7 mouse cellular contexts compared by ENCODE assay signal in genomic region chr10:75703504-75703903, GRCm38 (mm10). TPM values are rescaled to one million over a fixed set of nuclear protein-coding genes. Genes with fewer than 3 reads are reported as not detected.
DNase-seq lines count a peak whose midpoint lies in the region; ATAC-seq and TF ChIP-seq lines count a peak whose summit lies in the region.

No protein-coding gene starts in this region.

- DNase-seq in kidney, adult 2 months: no peak
- DNase-seq in brain, embryonic 14.5 days (ENCODE audit: low read depth): peak; percentile 36
- peak; percentile 17 to 24 for DNase-seq in heart, postnatal 36 days
- peak; percentile 60 for DNase-seq in midbrain, postnatal 0 days (ENCODE audit: low spot score)
- DNase-seq in right cerebral cortex, postnatal 14 days: no peak
- DNase-seq in thymus, postnatal 36 days: no peak

- no peak for TF ChIP-seq POLR2A in kidney, adult 2 months (IDR thresholded peaks at IDR 0.05; ENCODE audit: low read depth, low read length)
- no peak for TF ChIP-seq POLR2A in brain, embryonic 14.5 days (IDR thresholded peaks at IDR 0.05; ENCODE audit: borderline replicate concordance, extremely low read depth, insufficient read depth, insufficient read length, poor library complexity, severe bottlenecking)

- no peak overlapping the region for H3K4me2 ChIP-seq in kidney, embryonic 16.5 days (replicated peaks; ENCODE audit: low read depth, low read length)
- no peak overlapping the region for H3K4me2 ChIP-seq in midbrain, postnatal 0 days (ENCODE audit: low read depth, low read length, poor library complexity, severe bottlenecking)

- WGBS in kidney, adult 2 months: 70% methylated on average over 1 of the region's 1 CpGs
- 60% methylated on average over 1 of the region's 1 CpGs for WGBS in kidney, embryonic 16.5 days
- 68% methylated on average over 1 of the region's 1 CpGs for WGBS in midbrain, postnatal 0 days

- intact Hi-C loops in heart, postnatal 36 days (cut with DNase I): no loop called here

- no peaks in the 10 kb centered on the region for H3K27me3 ChIP-seq in kidney, adult 2 months (replicated peaks; ENCODE audit: control insufficient read depth, insufficient read depth, low read length)
- no peaks in the 10 kb centered on the region for H3K27me3 ChIP-seq in kidney, embryonic 16.5 days (ENCODE audit: insufficient read depth, low read length)
- H3K27me3 ChIP-seq in midbrain, postnatal 0 days (ENCODE audit: insufficient read depth, low read length): no peaks in the 10 kb centered on the region

- no peaks in the 10 kb centered on the region; the same call in 1 of the 2 replicates for H3K36me3 ChIP-seq in kidney, adult 2 months (ENCODE audit: control insufficient read depth, insufficient read depth, low read length)
- H3K36me3 ChIP-seq in kidney, embryonic 16.5 days (ENCODE audit: insufficient read depth, low read length): peaks cover 20% of the 10 kb centered on the region; the same call in 1 of the 2 replicates
- H3K36me3 ChIP-seq in midbrain, postnatal 0 days (ENCODE audit: insufficient read depth, low read length): peaks cover 26% of the 10 kb centered on the region

- peak; percentile 34; the same call in 1 of the 2 replicates for TF ChIP-seq CTCF in kidney, adult 2 months (conservative IDR thresholded peaks at IDR 0.05; ENCODE audit: insufficient read depth, insufficient read length, low read depth, low read length)
- peak; percentile 49; the same call in 1 of the 2 replicates for TF ChIP-seq CTCF in brain, embryonic 14.5 days (IDR thresholded peaks at IDR 0.05; ENCODE audit: borderline replicate concordance, extremely low read depth, insufficient read depth, insufficient read length)
- TF ChIP-seq CTCF in midbrain, postnatal 0 days (IDR thresholded peaks at IDR 0.05): peak; percentile 81

- no peak overlapping the region for H3K9ac ChIP-seq in kidney, embryonic 16.5 days (replicated peaks; ENCODE audit: low read length)
- H3K9ac ChIP-seq in midbrain, postnatal 0 days (replicated peaks; ENCODE audit: low read length, poor library complexity, severe bottlenecking): no peak overlapping the region

- H3K4me3 ChIP-seq in kidney, adult 2 months (ENCODE audit: insufficient read depth, low read depth, low read length): no peak overlapping the region
- no peak overlapping the region for H3K4me3 ChIP-seq in kidney, embryonic 16.5 days (ENCODE audit: low read length)
- H3K4me3 ChIP-seq in midbrain, postnatal 0 days (ENCODE audit: low read depth, low read length): no peak overlapping the region

- no peak for ATAC-seq in kidney, embryonic 16.5 days (ENCODE audit: low FRiP score, low TSS enrichment)
- no peak for ATAC-seq in midbrain, postnatal 0 days (ENCODE audit: low FRiP score)

- peaks cover 12% of the 10 kb centered on the region; the same call in 1 of the 2 replicates for H3K4me1 ChIP-seq in kidney, adult 2 months (ENCODE audit: control insufficient read depth, insufficient read depth, low read length)
- no peaks in the 10 kb centered on the region; the same call in 1 of the 2 replicates for H3K4me1 ChIP-seq in kidney, embryonic 16.5 days (ENCODE audit: insufficient read depth, low read length)
- H3K4me1 ChIP-seq in midbrain, postnatal 0 days (ENCODE audit: insufficient read depth, low read length): peaks cover 8% of the 10 kb centered on the region; the same call in 1 of the 2 replicates

- H3K27ac ChIP-seq in kidney, adult 2 months (ENCODE audit: insufficient read depth, low read depth, low read length): no peak overlapping the region
- H3K27ac ChIP-seq in kidney, embryonic 16.5 days (ENCODE audit: low read length): no peak overlapping the region
- peak overlapping the region; percentile 68 for H3K27ac ChIP-seq in midbrain, postnatal 0 days (ENCODE audit: low read depth, low read length)

- no peaks in the 10 kb centered on the region for H3K9me3 ChIP-seq in kidney, embryonic 16.5 days (ENCODE audit: low read length)
- H3K9me3 ChIP-seq in midbrain, postnatal 0 days (ENCODE audit: low read length): no peaks in the 10 kb centered on the region

RNA-seq across cellular contexts. Expression of gene Susd2, which starts 59.7 kb away (rescaled TPM):
- 193 and 196 TPM in 2 replicates for polyA plus RNA-seq in kidney, adult 2 months (2012; rRNA removed)
- 32.4 and 34.2 TPM in 2 replicates for polyA plus RNA-seq in kidney, embryonic 16.5 days (2015; fragmentation: Nextera tagmentation; extraction: Ambion mirVana)
- 2.9 and 4.8 TPM in 2 replicates for polyA plus RNA-seq in brain, embryonic 14.5 days (2012; rRNA removed)
- total RNA-seq in heart, postnatal 36 days (2021): 1 to 10 TPM; 1.4 to 1.8 TPM
- total RNA-seq in midbrain, postnatal 0 days (2014; rRNA removed): 7.8 and 10.7 TPM in 2 replicates
- 4.8 and 6.4 TPM in 2 replicates for polyA plus RNA-seq in midbrain, postnatal 0 days (2015; fragmentation: Nextera tagmentation; extraction: Ambion mirVana)

Comparison
In these comparisons a context has a peak if more than half of its experiments do, and no peak if none do; other contexts are left out.
1. DNase-seq: peak in brain, embryonic 14.5 days (single experiment), heart, postnatal 36 days (2 of 2) and midbrain, postnatal 0 days (single experiment); none in kidney, adult 2 months (single experiment), right cerebral cortex, postnatal 14 days (single experiment) and thymus, postnatal 36 days (0 of 2).
2. Peak in every context shown above with its lines, with median percentiles within 50 percentile points of each other: CTCF ChIP-seq.